Mouse (Mus musculus) thymus, adult 2 months (tissue): ENCODE measurements at regions not wholly inside any gene's neighbourhood (a gene's known extent, or its start where the extent isn't known, plus 50 kb on each side); places are given as distances from the start of the nearest gene placed in this dataset.
"Not testable (repeated sequence)": the region's sequence is repeated elsewhere in the genome, so short reads cannot be mapped to it uniquely, and the experiment has no call there.

Experiments used
- DNase-seq: peaks from one replicate; pipeline ENCODE4 v3.0.0; 2021
- H3K27ac ChIP-seq: fragments of 200-500 bp; 2 replicates; pipeline ENCODE4 v1.5.1; 2012; ENCODE audit warnings: low read length, control low read depth; ENCODE audit not compliant: control insufficient read depth, insufficient read depth
- H3K27me3 ChIP-seq: fragments of 200-500 bp; 2 replicates; pipeline ENCODE4 v1.6.1; 2012; ENCODE audit warnings: mild to moderate bottlenecking, low read length, moderate library complexity, mixed read lengths; ENCODE audit not compliant: control insufficient read depth, insufficient read depth
- H3K36me3 ChIP-seq: fragments of 200-500 bp; 2 replicates; pipeline ENCODE4 v1.6.1; 2012; ENCODE audit warnings: mild to moderate bottlenecking, low read length, moderate library complexity; ENCODE audit not compliant: control insufficient read depth, insufficient read depth
- H3K4me1 ChIP-seq: fragments of 200-500 bp; replicated peaks from 2 replicates; pipeline ENCODE4 v1.6.1; 2012; ENCODE audit warnings: low read length; ENCODE audit not compliant: control insufficient read depth, insufficient read depth
- H3K4me3 ChIP-seq: fragments of 200-500 bp; 2 replicates; pipeline ENCODE4 v1.5.1; 2012; ENCODE audit warnings: mild to moderate bottlenecking, low read length, control low read depth, moderate library complexity; ENCODE audit not compliant: control insufficient read depth, insufficient read depth
- CTCF ChIP-seq: fragments of 200-500 bp; IDR thresholded peaks from 2 replicates; pipeline ENCODE4 v1.5.1; 2012; ENCODE audit warnings: mild to moderate bottlenecking, control low read depth, low read length, moderate library complexity, borderline replicate concordance; ENCODE audit not compliant: control insufficient read depth, poor library complexity, insufficient read depth; ENCODE audit errors: extremely low read depth
- POLR2A ChIP-seq: fragments of 200-500 bp; IDR thresholded peaks from 2 replicates; pipeline ENCODE4 v1.6.1; 2012; ENCODE audit warnings: mild to moderate bottlenecking, low read length, control low read depth, moderate library complexity; ENCODE audit not compliant: control insufficient read depth, poor library complexity, insufficient read depth; ENCODE audit errors: extremely low read depth
- WGBS: fragments of 180-500 bp; shearing (Covaris S2); methylation state at CpG from one replicate; pipeline ENCODE4 v1.1.7; 2018; 5-methylcytosine and 5-hydroxymethylcytosine counted together

DNA sequence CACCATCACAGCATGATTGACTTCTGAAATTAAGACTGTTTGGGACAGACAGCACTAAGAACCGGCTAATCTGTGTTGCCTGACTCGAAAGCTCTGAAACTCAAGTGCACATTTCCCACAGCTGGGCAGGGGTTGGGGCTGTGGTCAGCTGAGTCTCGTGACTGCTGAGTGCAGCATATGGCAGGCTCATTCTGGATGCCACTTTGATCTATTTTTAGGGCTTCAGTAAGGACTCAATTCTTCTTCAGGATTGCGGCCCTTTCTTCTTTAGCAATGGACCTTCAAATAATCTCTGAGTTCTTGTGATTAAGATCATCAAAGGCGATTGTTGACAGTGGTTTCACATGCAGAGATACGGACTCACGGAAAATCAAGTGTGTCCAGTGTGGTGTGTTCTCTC lies 457.5 kb upstream of the Slc35b3 start:
- Histone ChIP-seq H3K36me3 (no peaks in the 10 kb centered on the region), H3K27ac (no peak overlapping the region), H3K4me1 (no peaks in the 10 kb centered on the region), H3K27me3 (no peaks in the 10 kb centered on the region), H3K4me3 (no peak overlapping the region)
- TF ChIP-seq POLR2A: no peak
- no peak for TF ChIP-seq CTCF
- no peak for DNase-seq
- WGBS: 63% methylated on average over 7 of the region's 7 CpGs

DNA sequence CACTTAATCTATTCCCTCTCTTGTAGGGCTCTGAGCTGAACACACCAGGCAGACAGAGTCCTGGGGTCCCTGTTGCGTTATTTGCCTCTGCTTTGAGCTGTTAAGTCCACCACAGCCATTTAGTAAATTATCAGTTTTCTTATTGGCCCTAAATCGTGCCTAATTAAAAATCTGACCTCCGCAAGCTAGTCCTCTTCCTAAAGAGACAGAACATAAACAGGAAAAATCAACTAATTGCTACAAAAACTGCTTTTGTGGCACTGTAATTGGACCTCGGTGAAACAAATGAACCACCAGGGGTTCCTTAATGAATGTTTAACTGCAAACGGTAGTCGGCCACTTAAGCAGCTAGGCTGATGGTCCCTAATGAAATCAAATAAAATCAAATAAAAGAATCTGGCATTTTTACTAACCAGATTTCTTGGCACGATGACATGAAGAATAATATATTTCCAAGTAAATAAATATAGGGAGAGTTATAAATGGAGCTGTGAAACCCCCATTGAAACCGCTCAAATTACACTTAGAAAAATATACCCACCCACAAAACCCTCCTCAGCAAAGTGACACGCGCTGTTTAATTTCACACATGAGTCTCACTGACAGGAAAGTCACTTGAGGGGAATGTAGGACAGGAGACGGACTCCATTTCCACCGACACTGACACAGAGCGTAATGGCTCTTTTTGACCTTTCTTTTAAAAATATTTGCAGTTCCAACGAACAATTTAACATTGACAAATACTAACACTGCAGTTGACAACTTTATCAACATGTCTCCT lies 451.0 kb upstream of the Slc35b3 start:
- TF ChIP-seq POLR2A: no peak
- no peak for TF ChIP-seq CTCF
- H3K27ac ChIP-seq: no peak overlapping the region
- no peaks in the 10 kb centered on the region for H3K27me3 ChIP-seq
- 91% methylated on average over 14 of the region's 14 CpGs for WGBS
- no peaks in the 10 kb centered on the region for H3K36me3 ChIP-seq
- H3K4me3 ChIP-seq: no peak overlapping the region
- DNase-seq: no peak
- no peaks in the 10 kb centered on the region for H3K4me1 ChIP-seq

DNA sequence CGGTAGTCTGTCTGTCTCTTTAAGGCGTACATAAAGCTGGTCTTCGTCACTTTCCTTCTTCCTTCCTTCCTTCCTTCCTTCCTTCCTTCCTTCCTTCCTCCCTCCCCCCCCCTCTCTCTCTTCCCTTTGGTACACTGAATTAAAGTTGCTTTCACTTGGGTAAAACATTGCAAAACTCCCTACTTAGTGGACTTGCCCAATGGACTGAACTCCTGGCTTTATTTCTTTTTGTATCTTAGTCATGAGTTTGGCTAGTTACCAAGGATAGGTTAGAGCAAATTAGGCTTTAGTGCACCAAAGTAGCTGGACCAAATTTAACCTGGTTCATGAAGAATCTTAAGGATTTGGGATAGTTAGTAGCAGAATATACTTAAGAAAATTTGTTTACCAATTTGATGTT lies 431.9 kb upstream of the Slc35b3 start:
- DNase-seq: no peak
- Histone ChIP-seq H3K4me1 (no peaks in the 10 kb centered on the region), H3K27ac (no peak overlapping the region), H3K4me3 (no peak overlapping the region), H3K27me3 (no peaks in the 10 kb centered on the region), H3K36me3 (no peaks in the 10 kb centered on the region)
- TF ChIP-seq CTCF (no peak), POLR2A (no peak)
- 91% methylated on average over 3 of the region's 3 CpGs for WGBS

DNA sequence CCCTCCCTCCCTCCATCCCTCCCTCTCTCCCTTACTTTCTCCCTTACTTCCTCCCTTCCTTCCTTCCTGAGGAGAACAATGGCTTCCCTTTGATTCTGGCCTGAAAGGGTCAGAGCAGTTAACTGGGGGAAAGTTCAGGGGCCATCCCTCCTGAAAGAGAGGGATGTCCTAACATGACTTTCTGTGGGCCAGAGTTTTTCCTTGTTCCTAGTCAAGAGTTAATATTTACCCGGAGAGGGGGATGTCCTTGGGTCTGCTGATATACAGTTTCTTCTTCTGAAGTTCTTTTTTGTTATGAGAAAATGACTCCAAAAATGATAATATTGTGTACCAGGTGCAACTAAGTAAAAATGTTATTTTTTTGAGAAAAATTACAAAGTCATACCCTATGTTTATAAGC lies 431.5 kb upstream of the Slc35b3 start:
- DNase-seq: not testable (repeated sequence)

DNA sequence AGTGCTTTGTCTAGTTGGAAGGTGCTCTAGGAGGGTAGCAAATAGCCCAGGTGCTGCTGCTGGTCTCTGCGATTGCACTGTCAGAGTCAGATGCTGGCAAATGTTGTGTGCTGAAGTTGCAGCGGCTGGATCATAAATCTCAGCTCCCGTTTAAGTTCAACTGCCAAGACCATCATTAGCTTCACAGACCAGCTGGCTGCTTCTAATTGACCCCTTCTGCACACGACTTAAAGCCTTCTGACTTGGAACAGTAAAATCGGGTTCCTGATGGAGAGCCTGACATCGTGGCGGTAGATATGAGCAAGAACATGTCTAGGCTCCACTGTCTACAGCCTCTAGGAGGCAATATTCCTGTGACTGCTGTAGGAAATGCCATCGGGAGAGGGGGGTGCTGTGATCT lies 416.0 kb upstream of the Slc35b3 start:
- Histone ChIP-seq H3K27me3 (no peaks in the 10 kb centered on the region), H3K27ac (no peak overlapping the region), H3K4me3 (no peak overlapping the region), H3K36me3 (no peaks in the 10 kb centered on the region), H3K4me1 (no peaks in the 10 kb centered on the region)
- TF ChIP-seq POLR2A: no peak
- TF ChIP-seq CTCF: no peak
- WGBS: 90% methylated on average over 8 of the region's 8 CpGs
- DNase-seq: no peak

More for the DNA sequence above, 431.5 kb upstream of the Slc35b3 start:
- H3K4me1 ChIP-seq, H3K4me3 ChIP-seq, H3K36me3 ChIP-seq, H3K27me3 ChIP-seq, H3K27ac ChIP-seq: not testable (repeated sequence)
- 83% methylated on average over 1 of the region's 1 CpGs for WGBS

DNA sequence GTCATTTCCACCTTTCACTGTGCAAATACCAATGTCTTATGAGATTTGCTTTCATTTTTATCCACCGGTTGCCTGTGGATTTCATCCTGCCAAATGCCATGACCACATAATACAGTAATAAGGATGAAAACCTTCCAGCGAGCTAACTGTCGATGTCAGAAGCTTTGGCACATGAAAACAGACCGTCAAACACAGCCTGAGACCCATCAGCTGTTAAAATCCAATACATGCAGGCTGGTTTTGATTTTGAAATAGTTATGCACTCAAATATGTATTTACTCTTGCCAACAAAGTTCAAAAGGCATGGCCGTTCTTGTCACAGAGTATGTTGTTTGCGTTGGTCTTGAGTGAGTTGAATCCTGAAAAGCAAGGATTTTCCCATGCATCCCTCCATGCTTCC lies 415.6 kb upstream of the Slc35b3 start:
- no peaks in the 10 kb centered on the region for H3K4me1 ChIP-seq
- H3K4me3 ChIP-seq: no peak overlapping the region
- no peaks in the 10 kb centered on the region for H3K27me3 ChIP-seq
- TF ChIP-seq CTCF (no peak), POLR2A (no peak)
- no peak for DNase-seq
- H3K27ac ChIP-seq: no peak overlapping the region
- H3K36me3 ChIP-seq: no peaks in the 10 kb centered on the region
- 93% methylated on average over 6 of the region's 6 CpGs for WGBS

DNA sequence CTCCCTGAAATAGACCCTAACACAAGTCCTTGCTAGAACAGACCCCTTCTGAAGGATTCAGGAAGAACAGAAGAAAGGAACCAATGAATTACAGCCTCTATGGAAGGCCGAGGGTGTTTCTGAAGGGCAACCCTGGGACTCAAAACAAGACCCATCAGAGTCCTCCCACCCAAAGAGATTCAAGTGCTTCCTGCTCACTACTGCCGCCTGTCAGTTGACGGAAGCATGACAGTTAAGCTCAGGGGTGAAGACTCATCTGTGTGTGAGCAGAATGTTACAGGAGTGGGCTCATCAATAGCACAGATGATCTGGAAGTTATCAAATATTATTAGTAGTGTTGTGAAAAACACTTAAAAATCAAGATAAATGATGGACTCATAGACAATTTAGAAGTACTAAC lies 411.9 kb upstream of the Slc35b3 start:
- TF ChIP-seq POLR2A (no peak), CTCF (no peak)
- 82% methylated on average over 3 of the region's 3 CpGs for WGBS
- DNase-seq: no peak
- Histone ChIP-seq H3K4me3 (no peak overlapping the region), H3K27me3 (no peaks in the 10 kb centered on the region), H3K4me1 (no peaks in the 10 kb centered on the region), H3K36me3 (no peaks in the 10 kb centered on the region), H3K27ac (no peak overlapping the region)
